Mouse (Mus musculus): ENCODE measurements around the gene Slc33a1. TPM values are rescaled to one million over a fixed set of nuclear protein-coding genes. Genes with fewer than 3 reads are reported as not detected.

Gene Slc33a1
- polyA plus RNA-seq (2014; fragmentation: Illumina TruSeq; extraction: RNeasy Lipid Tissue Mini Kit (QIAGEN cat#74804); ENCODE audit: low read depth, low replicate concordance): 85.8 TPM

GRCm38 (mm10) chr3:63964100-63964921 lies at the start of gene Slc33a1:
TSS of gene Slc33a1 (minus strand) at chr3:63964768.

DNA sequence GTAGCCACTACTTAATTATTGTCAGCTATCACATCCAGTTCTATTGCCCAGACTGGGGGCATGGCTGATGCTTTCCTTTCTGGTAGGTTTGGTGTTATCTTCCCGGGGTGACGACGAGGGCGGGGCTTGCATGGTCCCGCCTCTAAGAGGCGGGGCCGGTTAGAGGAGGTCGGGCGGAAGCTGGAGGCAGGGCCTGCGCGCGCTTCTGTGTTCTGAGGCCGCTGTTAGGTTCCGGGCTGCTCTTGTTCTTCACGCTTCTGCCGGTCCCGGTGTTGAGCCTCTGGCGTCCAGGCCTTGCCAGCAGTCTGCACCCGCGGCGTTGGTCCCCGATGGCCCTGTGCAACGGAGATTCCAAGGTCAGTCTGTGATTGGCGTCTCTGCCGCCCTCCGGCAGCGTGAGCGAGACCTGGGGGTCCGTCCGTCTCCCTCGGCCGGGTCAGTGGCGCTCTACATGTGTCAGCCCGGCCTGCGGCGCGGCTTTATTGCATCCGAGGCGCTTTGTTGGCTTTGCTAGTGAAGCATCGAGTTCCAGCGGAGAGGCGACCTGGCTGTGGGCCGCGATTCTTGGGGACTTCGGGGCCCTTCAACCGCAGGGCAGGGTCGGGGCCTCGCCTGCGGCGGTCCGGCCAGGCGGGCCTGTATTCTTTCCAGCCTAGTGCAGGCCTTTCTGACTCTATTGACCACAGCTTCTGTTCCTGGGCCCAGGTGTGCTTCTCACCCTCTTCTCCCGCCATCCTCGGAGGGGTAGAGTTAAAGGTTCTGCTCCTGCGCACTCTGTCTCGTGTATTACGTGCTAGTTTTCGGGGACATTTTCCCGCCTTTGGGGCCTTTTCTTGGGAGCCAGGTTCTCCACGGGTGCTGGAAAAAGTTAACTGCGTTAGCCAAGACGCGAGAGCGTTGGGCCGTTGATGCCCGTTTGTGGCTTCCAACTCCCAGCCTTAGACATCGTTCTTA lies 11.7 kb upstream of the Slc33a1 start, which contains the start of gene Gmps:
Gene Gmps, plus strand, starts transcription at position 152 of the 954 bp plus-strand sequence.

GRCm38 (mm10) chr3:63928878-63929859 lies 35.4 kb downstream of the Slc33a1 start, which contains the start of gene E130311K13Rik:
TSS of gene E130311K13Rik (minus strand) at chr3:63929472.

DNA sequence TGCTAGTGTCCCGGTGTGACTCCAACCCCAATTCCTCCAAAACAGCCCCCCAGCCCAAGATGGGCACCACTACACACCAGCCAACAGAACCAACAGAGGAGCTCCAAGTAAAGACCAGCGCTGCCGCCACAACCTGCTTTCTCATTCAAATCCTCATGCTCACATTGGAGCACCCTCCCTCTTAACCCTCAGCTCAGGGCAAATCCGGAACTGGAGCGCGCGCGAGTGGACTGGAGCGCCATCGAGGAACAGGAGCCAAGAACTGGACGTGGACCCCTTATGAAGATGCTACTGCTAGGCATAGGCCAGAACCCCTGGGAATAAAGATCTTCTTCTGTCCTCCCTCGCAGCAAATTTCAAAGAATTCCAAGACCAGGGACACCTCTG lies 65.3 kb downstream of the Slc33a1 start, which contains the start of gene Plch1:
Gene Plch1, minus strand, starts transcription at position 164 of the 387 bp plus-strand sequence.

Other genes with a start within 250 kb of the Slc33a1 start
- 32.7 TPM for gene Plch1, start 65.3 kb downstream of the Slc33a1 start, polyA plus RNA-seq (2014; fragmentation: Illumina TruSeq; extraction: RNeasy Lipid Tissue Mini Kit (QIAGEN cat#74804); ENCODE audit: low read depth, low replicate concordance)
- gene E130311K13Rik, start 35.3 kb downstream of the Slc33a1 start, polyA plus RNA-seq (2014; fragmentation: Illumina TruSeq; extraction: RNeasy Lipid Tissue Mini Kit (QIAGEN cat#74804); ENCODE audit: low read depth, low replicate concordance): 10.2 TPM
- 34.6 TPM for gene Gmps, start 11.3 kb upstream of the Slc33a1 start, polyA plus RNA-seq (2014; fragmentation: Illumina TruSeq; extraction: RNeasy Lipid Tissue Mini Kit (QIAGEN cat#74804); ENCODE audit: low read depth, low replicate concordance)
- 0.06 TPM for gene Vmn2r1, start 116.8 kb upstream of the Slc33a1 start, polyA plus RNA-seq (2014; fragmentation: Illumina TruSeq; extraction: RNeasy Lipid Tissue Mini Kit (QIAGEN cat#74804); ENCODE audit: low read depth, low replicate concordance)
- gene Vmn2r2, start 177.2 kb upstream of the Slc33a1 start, polyA plus RNA-seq (2014; fragmentation: Illumina TruSeq; extraction: RNeasy Lipid Tissue Mini Kit (QIAGEN cat#74804); ENCODE audit: low read depth, low replicate concordance): not detected